Mouse (Mus musculus): ENCODE results near the gene Zzz3. TPM values are rescaled to one million over a fixed set of nuclear protein-coding genes. Genes with fewer than 3 reads are reported as not detected.

Zzz3 gene
- polyA plus RNA-seq (2012; rRNA removed) = 27.0 and 27.9 TPM in 2 replicates

GRCm38 (mm10) chr3:152395350-152396277, at the start of gene Zzz3:
Gene Zzz3 (plus strand): TSS chr3:152395473.

GRCm38 (mm10) chr3:152345732-152346632, 49.3 kb upstream of the Zzz3 start, which contains the start of gene Usp33:
Gene Usp33 (plus strand): TSS chr3:152346478.

Other genes with a start within 250 kb of the Zzz3 start
- 7.8 and 8.2 TPM in 2 replicates for gene Gipc2, start 229.2 kb upstream of the Zzz3 start, polyA plus RNA-seq (2012; rRNA removed)
- gene Dnajb4, start 185.2 kb upstream of the Zzz3 start, polyA plus RNA-seq (2012; rRNA removed) = 23.5 and 26.8 TPM in 2 replicates
- 241 and 243 TPM in 2 replicates for gene Fubp1, start 185.1 kb upstream of the Zzz3 start, polyA plus RNA-seq (2012; rRNA removed)
- gene Nexn, start 129.1 kb upstream of the Zzz3 start, polyA plus RNA-seq (2012; rRNA removed) = 1.5 and 2.5 TPM in 2 replicates
- 25.6 and 26.4 TPM in 2 replicates for gene Miga1, start 55.1 kb upstream of the Zzz3 start, polyA plus RNA-seq (2012; rRNA removed)
- gene Usp33, start 49.0 kb upstream of the Zzz3 start, polyA plus RNA-seq (2012; rRNA removed) = 106 and 111 TPM in 2 replicates